Mouse (Mus musculus) gastrocnemius, adult 18-20 months (tissue): ENCODE data around the gene Pjvk. TPM values are rescaled to one million over a fixed set of nuclear protein-coding genes. Genes with fewer than 3 reads are reported as not detected.

ENCODE experiments used
- DNase-seq: peaks from one replicate; pipeline ENCODE4 v3.0.0; 2021; ENCODE audit warnings: low spot score
- total RNA-seq, 2 experiments: library from RNA; stranded (reverse); gene quantifications; 2 replicates each; pipeline ENCODE4 v1.2.3; 2021

The Pjvk gene
- total RNA-seq, 2 experiments from 2014 or later, result not detected

DNA sequence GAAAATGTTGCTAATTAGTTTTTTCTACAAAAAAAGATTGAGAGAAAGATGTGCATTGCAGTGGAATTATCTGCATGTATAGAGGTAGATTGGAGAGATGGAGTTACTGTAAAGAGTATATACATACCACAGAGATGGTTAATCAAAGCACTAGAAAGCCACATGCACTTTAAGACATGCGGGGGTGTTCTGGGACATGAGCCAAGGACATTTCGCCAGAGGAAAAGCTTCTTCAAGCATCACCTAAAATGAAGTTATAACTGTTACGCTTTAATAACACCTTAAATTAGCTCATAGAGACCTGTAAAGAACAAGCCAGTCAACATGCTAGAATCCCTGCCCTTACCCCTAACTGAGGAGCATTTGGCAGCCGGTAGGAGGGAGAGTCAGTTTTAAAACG lies 18.9 kb downstream of the Pjvk start:
- DNase-seq, result no peak

GRCm38 (mm10) chr2:76671641-76672040 lies 23.4 kb downstream of the Pjvk start:
- no peak for DNase-seq

GRCm38 (mm10) chr2:76672134-76672745 lies 24.0 kb downstream of the Pjvk start:
- DNase-seq, result no peak

DNA sequence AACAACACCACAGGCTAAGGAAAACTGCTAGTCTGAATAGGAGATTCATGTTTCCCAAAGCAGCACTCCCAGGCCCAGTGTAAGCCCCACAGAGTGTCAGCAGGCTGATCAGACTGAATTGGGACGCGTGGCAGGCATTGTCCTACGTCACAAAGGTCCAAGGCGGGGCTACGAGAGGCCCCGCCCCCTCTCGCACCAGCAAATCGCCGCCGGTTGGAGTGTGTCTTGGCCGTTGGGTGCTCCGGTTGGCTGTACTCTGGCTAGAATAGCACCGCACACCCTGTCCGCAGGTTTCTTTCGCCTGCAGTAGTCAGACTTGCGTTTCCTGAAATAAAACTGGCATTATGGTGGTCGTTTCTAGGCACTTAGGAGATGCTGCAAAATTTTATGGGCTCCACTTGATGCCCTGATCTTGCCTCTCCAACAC lies 24.7 kb downstream of the Pjvk start, which contains the start of gene Fkbp7:
Fkbp7 (minus strand) TSS at position 151 of the 427 bp plus-strand sequence.
- peak; percentile 76 for DNase-seq

GRCm38 (mm10) chr2:76673472-76674081 lies 25.3 kb downstream of the Pjvk start:
- peak; percentile 49 for DNase-seq

DNA sequence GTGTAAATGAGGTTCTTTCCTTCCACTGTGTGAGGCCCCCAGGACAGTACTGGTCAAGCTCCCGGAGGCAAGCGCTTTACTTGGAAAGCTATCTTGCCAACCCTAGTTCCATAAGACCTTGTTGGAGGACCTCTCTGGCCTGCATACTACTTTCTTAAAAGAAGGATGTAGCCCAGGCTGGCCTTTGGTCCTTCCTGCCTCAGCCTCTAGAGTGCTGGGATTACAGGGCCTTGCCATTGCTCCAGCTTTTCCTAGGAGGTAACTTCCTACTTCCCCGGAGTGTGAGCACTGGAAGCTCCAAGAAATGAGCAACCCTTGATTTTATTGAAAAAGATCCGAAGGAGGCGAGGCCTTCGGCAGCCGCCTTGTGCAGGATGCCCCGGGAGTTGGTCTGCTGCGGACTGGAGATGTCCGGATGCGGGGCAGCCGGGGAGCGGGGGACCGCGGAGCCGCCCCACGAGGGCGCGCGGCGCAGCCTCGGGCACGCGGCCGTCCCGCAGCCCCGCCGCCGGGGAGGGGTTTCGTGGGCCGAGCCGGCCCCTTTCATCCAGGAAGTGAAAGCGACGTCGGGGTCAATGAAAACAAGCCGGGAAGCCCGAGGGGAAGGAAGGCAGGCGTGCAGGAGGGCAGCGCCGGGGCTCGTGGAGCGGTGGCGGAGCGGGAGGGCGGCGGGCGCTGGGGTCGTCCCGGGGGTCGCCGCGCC lies 26.6 kb downstream of the Pjvk start, which contains the start of gene Plekha3:
Plekha3 (plus strand) TSS at position 557 of the 703 bp plus-strand sequence.
- DNase-seq, result peak; percentile 70

DNA sequence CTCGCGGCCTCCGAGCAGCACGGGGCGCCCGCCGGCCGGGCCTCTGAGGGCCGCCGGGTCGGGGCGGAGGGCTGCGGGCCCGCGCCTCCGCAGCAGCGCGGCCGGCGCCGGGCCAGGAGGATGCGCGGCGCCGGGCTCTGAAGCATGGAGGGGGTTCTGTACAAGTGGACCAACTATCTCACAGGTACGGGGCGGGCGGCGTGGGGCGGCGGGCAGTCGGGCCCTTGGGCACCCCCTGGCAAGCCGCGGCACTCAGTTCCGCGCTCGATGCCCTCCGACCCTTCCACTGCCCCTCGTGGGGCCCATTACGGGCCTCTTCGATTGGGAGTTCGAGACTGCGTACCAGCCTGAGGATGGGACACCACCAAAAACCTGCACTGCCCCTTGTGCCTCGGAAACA lies 27.2 kb downstream of the Pjvk start:
- no peak for DNase-seq

- DNase-seq, result no peak
Measured at GRCm38 (mm10) chr2:76675949-76676348, 27.7 kb downstream of the Pjvk start.

DNA sequence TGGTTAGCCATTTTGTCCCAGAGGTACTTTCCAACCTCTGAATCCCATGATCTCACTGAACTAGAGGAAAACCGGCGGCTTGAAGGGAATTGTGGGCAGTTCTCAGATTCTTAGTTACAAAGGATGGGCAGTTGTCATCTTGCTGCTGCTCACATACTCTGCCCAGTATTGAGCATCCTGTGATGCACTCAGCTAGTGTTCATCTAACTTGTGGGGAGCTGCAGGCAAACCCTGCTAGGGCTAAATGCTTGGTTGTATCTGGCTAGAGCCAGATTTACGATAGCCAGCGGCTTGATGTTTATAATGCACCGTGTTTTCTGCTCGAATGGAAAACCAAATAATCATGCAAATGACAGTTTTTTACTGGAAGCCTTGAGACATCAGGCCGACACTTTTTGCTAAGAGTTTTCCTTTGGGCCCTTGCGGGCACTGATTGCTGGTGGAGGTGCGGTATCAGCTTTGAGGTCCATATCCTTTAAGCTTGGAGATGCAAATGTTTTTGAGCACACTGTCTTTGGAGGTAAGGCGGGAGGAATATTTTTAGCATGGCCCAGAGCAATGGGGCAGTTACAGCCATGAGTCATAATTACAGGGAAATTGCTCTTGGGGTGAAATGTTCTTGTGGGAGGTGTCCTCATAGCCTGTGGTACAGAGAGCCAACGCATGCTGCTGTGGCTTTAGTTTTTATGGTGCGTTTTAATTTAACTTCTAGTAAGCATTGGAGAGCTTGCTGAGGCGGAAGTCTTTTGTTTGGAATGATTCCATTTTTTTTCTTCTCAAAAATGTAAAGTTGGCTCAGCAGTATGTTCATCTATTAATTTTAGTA lies 28.3 kb downstream of the Pjvk start:
- no peak for DNase-seq

- DNase-seq, result no peak
Measured at GRCm38 (mm10) chr2:76682301-76682700, 34.0 kb downstream of the Pjvk start.

DNA sequence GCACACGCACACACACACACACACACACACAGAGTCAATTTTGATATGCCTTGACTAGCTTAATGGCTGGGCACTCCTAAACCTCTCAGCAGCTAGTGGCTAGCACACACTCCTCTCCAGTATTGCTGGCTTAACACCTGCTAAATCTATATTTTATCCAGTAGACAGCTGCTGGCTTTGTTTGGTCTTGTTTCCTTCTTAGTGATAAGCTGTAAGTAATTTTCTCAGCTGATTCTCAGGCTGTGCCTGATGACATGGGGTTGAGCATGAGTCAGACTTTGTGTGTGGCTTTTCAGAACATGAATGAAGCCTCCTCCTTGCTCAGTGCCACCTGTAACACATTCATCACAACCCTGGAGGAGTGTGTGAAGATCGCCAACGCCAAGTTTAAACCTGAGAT lies 38.7 kb downstream of the Pjvk start:
- DNase-seq, result no peak

DNA sequence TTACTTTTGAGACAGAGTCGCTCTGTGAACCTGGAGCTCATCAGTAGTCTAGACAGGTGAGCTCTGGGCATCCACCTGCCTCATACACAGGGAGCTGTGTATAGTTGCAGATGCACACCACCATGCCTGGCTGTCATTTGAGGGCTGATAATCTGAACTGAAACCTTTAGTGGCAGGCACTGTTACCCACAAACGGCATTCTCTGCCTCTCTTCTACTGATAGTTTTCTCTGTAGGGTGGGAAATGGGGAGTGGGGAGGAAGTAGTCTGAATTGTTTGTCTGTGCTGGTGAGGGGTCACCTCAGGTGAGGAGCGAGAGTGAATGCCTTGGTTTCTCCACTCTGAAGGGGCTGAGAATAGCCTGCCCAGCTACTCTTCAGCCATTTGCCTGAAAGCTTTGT lies 39.3 kb downstream of the Pjvk start:
- no peak for DNase-seq

GRCm38 (mm10) chr2:76688162-76688561 lies 39.9 kb downstream of the Pjvk start:
- no peak for DNase-seq

DNA sequence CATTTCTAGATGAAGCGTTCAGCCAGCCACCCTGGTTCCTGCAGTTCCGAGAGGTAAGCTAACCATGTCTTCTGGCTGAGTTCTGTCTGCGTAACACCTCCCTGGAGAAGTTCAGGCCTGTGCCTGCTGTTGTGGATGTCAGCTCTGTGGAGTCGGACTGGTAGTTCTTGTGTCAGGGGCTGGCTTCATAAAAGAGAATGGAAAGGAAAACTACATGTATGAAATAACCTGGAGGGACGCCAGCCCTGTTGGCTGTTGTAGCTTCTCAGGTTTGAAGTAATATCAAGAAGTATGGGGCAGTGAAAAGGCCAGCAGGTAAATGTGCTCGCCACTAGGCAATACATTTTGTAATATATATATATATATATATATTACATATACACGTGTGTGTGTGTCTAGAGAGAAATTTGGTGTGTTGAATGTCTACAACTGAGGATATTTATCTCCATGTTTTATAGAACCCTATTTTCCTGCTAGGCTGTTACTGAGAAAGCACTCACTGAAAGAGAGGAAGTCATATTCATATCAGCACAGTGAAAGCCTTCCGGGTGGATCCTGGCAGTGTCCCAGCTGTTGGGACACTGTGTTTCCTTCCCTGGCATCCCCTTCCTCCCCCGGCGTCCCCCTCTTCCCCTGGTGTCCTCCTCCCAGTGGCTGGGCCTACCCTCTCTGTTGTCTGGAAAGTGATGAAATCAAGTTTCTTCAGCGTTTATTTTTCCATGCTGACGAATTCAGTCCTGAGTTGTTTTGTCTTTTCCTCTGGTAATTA lies 42.3 kb downstream of the Pjvk start:
- peak; percentile 62 for DNase-seq

GRCm38 (mm10) chr2:76693765-76694164 lies 45.5 kb downstream of the Pjvk start:
- DNase-seq, result no peak

- no peak for DNase-seq
Measured at GRCm38 (mm10) chr2:76695290-76695689, 47.0 kb downstream of the Pjvk start.

DNA sequence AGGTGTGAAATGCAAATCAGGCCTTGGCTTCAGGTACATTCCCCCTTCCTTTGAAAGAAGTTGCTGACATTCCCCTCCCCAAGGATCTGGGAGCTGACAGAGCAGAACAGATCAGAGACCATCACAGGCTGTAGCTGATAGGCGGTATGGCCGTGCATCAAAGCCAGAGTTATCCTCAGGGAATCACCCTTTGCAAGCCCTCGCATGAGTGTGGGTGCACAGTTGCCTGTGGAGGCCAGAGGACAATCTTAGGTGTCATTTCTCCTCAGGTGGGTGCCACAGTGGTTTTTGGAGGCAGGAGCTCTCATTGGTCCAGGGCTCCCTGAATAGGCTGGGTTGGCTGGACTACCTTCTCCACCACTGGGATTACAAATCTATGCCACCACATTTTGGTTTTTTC lies 53.9 kb downstream of the Pjvk start:
- DNase-seq, result no peak

DNA sequence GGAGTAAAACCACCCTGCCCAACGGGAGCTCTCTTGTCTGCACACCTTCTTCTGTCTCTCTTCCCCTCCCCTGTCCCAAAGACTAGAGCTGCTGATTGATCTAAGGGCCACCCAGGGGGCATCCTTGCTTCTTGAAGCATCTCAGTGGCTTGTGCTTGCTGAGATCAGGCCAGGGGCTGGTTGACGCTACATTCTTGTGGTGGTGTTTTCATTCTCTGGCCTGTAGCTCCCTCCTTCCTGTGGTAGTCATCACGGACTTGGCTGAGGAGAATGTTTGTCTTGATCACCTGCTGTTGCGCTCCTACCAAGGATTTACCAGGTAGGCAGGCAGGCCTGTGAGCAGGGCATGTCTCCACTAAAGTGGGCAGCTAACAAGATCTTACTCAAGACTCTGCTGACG lies 54.5 kb downstream of the Pjvk start:
- DNase-seq, result no peak

GRCm38 (mm10) chr2:76705655-76706054 lies 57.4 kb downstream of the Pjvk start:
- no peak for DNase-seq
